Mouse (Mus musculus) cortical plate, adult 2 months (tissue): ENCODE measurements around the gene Fam129b. TPM values are rescaled to one million over a fixed set of nuclear protein-coding genes. Genes with fewer than 3 reads are reported as not detected.
A peak's percentile ranks its signal among the peaks of the same experiment; 100 is the strongest.
"Not testable (repeated sequence)": the region's sequence is repeated elsewhere in the genome, so short reads cannot be mapped to it uniquely, and the experiment has no call there.

Experiments used
- H3K27ac ChIP-seq: fragments of 200-500 bp; 2 replicates; pipeline ENCODE4 v1.5.1; 2012; ENCODE audit warnings: low read length, control low read depth, inconsistent platforms; ENCODE audit not compliant: insufficient read depth
- H3K4me1 ChIP-seq: fragments of 200-500 bp; 2 replicates; pipeline ENCODE4 v1.6.1; 2011; ENCODE audit warnings: low read length; ENCODE audit not compliant: control insufficient read depth, insufficient read depth
- H3K4me3 ChIP-seq: fragments of 200-500 bp; 2 replicates; pipeline ENCODE4 v1.5.1; 2011; ENCODE audit warnings: mild to moderate bottlenecking, low read length, control low read depth; ENCODE audit not compliant: insufficient read depth
- CTCF ChIP-seq: fragments of 200-500 bp; IDR thresholded peaks from 2 replicates; pipeline ENCODE4 v1.5.1; 2011; ENCODE audit warnings: mild to moderate bottlenecking, control low read depth, low read length; ENCODE audit not compliant: insufficient read depth; ENCODE audit errors: extremely low read depth
- POLR2A ChIP-seq: fragments of 200-500 bp; IDR thresholded peaks from 2 replicates; pipeline ENCODE4 v1.6.1; 2011; ENCODE audit warnings: mild to moderate bottlenecking, low read length, control low read depth; ENCODE audit not compliant: insufficient read depth; ENCODE audit errors: extremely low read depth
- polyA plus RNA-seq: library from polyadenylated mRNA; depleted of rRNA; stranded (reverse); fragments of >200 nt; gene quantifications from 2 replicates; pipeline ENCODE4 v1.2.3, GENCODE M21; 2012

The Fam129b gene
- polyA plus RNA-seq, 1 experiment = 29.0 TPM

DNA sequence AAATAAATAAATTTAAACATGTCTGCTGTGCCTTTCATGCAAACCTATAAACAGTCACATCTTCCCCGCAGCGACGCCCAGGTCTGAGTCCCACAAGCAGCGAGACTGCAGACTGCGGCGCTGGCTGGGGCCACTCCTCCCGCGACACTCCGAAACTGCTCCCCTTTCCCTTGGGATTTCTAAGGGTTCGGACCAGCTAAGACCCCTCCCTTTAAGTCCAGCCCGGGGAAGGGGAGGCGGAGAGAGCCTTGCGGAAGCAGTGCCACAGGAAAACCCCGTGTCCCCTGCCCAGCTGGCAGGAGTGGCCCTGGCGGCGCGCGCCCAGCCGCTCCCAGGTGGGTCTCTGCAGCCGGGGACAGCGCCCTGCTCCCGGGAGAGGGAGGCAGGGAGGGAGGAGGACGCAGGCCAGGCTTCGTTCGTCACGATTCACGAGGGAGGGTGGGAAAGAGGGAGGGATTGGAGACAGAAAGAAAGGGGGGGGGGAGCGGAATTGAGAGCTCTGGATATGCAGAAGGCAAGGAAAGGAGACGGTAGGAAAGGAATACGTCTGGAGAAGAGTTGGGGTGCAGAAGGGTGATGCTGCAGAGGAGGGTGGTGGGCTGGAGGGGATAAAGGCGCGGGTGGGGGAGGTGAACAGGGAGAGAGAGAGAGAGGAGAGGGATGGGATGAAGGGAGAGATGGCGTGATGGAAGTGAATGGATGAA is 29.7 kb upstream of the Fam129b start:
- peak overlapping the region; percentile 99 for H3K27ac ChIP-seq
- TF ChIP-seq POLR2A (no peak), CTCF (no peak)
- peaks cover 6% of the 10 kb centered on the region for H3K4me1 ChIP-seq
- peak overlapping the region; percentile 98 for H3K4me3 ChIP-seq

DNA sequence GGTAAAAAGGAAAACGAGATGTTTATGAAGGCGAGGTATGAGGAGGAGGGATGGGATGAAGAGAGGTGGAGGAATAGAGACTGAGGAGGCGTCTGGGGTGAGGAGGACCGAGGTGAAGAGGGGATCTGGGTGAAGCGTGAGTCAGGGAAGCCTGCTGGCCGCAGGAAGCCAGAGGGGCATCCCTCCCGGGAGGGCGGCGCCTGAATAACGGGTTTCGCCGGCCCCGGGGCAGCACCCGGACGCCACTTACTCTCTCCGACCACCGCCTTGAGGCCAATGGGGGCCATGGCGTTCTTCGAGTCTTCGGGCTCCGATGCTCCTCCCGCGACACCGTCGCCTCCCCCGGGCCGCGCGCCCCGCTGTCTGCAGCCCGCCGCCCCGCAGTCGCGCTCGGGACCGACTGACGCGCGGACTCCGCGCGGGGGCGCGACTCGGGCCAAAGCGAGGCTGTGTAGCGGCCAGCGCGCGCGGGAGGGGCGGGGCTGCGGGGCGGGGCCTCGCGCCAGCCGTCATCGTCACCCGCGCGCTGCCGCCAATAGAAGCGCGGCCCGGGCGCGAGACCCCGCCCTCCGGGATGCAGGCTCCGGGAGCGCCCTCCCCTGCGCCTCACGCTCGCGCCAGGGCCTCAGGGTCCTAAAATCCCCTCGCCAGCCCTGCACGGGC is 29.0 kb upstream of the Fam129b start, which contains the start of gene Stxbp1:
TSS of gene Stxbp1 (minus strand) at position 441 of the 663 bp plus-strand sequence.
- TF ChIP-seq CTCF (no peak), POLR2A (peak; percentile 49; the same call in 1 of the 2 replicates)
- peak within 1 kb of the TSS; percentile 99 for H3K27ac ChIP-seq
- peaks cover 6% of the 10 kb centered on the region for H3K4me1 ChIP-seq
- H3K4me3 ChIP-seq = peak within 1 kb of the TSS; percentile 98

DNA sequence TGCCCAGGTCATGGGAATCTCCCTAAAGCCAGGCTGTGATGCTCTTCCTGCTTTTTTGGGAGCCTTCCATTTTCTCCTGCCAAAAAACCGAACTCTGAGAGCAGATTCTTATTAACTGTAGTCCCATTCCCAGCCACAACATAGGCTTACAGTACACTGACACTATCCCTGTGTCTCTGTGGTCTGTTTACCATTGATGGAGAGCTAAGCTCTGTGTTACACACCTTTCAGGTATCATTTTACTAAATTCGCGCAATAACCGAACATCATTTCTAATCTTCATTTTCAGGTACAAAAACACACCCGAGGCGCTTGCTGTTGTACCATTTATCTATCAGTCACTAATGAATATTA is 28.5 kb upstream of the Fam129b start:
- peak overlapping the region; percentile 98 for H3K4me3 ChIP-seq

DNA sequence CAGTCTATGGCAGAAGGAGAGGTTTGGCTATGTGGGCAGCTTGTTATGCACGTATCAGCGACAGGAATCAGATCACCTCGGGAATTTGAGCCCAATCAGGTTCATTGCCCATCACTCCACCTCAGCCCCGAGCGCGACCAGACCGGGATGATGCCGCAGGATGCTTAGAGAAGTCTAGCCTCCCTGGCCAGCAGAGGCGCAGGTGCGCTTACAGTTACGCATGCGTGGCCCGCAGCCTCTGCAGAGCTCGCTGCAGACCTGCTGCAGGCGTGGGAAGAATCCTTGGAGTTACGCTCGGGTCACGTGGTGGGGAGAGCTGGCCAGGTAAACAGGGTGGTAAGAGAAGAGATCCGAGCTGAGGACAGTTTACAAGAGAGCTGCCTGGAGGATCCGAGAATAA is 23.8 kb upstream of the Fam129b start:
- 0 out of 2 replicates have a peak overlapping the region, but pooled peaks have one; percentile 0 for H3K4me3 ChIP-seq
- no peak; the same call in none of the 2 replicates for TF ChIP-seq CTCF
- peak; percentile 47; the same call in 1 of the 2 replicates for TF ChIP-seq POLR2A
- no peak overlapping the region for H3K27ac ChIP-seq
- H3K4me1 ChIP-seq = no peaks in the 10 kb centered on the region

More for the DNA sequence above, 28.5 kb upstream of the Fam129b start:
- H3K27ac ChIP-seq = no peak overlapping the region; the same call in 1 of the 2 replicates
- TF ChIP-seq CTCF (no peak), POLR2A (no peak; the same call in 1 of the 2 replicates)
- peaks cover 6% of the 10 kb centered on the region for H3K4me1 ChIP-seq

DNA sequence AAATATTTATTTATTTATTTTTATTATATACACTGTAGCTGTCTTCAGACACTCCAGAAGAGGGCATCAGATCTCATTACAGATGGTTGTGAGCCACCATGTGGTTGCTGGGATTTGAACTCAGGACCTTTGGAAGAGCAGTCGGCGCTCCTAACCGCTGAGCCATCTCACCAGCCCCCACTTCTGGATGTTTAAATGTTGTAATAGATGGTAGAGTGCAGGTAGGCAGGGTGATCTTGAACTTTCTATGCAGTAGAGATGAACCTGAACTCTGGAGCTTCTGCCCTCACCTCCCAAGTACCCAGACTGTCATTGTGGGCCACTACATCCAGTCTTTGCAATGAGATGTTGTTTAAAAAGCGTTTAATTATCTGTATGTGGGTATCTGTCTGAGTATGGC is 22.2 kb upstream of the Fam129b start:
- H3K4me3 ChIP-seq, H3K27ac ChIP-seq, H3K4me1 ChIP-seq: not testable (repeated sequence)

DNA sequence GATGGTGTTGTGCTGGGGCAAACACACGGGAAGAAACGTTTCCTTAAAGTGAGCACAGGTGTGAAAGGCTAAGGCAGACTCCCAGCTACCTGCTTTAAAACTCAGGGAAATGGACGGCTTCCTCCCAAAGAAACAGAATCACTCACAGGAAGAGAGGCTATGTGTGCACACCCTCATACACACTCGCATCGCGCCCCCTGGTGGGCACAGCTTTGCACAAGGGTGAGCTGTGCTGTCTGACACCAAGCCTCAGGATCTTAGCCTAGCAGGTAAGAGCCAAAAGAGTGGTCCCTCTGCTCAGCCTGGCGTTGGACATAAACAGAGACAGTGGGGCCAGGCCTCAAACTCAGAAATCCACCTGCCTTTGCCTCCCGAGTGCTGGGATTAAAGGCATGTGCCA is 21.7 kb upstream of the Fam129b start:
- TF ChIP-seq POLR2A (no peak), CTCF (peak; percentile 91)
- Histone ChIP-seq H3K4me3 (no peak overlapping the region), H3K27ac (no peak overlapping the region), H3K4me1 (no peaks in the 10 kb centered on the region)

DNA sequence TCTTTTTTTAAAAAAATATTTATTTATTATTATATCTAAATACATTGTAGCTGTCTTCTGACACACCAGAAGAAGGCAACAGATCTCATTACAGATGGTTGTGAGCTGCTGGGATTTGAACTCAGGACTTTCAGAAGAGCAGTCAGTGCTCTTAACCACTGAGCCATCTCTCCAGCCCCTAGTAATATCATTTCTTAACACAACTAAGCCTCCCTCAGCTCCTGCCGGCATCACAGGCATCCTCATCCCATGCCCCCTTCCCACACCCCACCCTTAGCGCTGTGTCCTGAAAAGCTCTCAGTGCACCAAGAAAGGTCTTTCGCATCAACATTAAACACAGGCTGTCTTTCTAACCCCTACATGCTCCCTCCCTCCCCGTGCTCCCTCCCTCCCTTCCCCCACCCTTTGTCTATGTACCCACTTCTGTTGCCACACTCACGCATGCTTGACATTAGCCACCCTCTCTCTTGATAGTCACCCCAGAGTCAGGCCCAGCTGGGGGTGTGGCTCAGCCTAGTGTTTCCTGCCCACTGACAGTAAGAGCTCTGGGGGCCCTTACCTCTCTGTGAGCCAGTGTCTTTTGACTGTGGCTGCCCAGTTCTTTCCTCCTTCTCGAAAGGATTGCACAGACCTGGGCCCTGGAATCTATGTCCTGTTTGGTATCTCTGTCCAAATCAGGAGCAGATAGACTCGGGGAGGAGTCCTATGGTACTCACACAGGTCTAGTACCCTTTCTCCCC is 20.7 kb upstream of the Fam129b start:
- TF ChIP-seq POLR2A = no peak
- no peak for TF ChIP-seq CTCF
- no peaks in the 10 kb centered on the region for H3K4me1 ChIP-seq
- no peak overlapping the region for H3K27ac ChIP-seq
- no peak overlapping the region for H3K4me3 ChIP-seq

DNA sequence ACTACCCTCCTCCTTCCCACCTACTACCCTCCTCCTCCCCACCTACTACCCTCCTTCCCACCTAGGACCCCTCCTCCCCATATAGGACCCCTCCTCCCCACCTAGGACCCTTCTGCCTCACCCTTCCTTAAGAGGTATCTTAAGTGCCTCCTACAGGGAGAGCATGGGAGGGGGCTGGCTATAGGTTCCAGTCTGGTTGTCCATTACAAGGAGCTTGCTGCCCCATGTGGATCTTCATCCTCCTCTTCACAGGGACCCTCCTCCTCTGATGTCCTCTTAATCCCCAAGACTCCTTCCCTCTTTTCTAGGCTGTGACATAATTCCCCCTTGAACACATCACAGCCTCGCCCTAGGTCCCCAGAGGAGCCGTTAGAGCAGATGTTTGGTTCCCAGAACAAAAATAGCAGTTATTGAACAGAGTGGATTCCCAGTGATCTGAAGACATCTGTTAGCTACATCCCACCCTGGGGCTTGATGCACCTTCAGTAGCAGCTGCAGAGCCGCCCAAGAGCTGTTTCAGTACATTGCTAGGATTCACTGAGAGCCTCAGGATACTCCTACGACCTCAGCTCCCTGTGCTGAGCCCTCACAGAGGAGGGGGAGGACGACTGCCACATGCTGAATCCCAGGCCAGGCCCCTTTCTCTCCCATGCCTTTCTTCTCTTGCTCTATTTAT is 20.0 kb upstream of the Fam129b start:
- Histone ChIP-seq H3K4me1 (no peaks in the 10 kb centered on the region), H3K27ac (no peak overlapping the region), H3K4me3 (no peak overlapping the region)
- no peak for TF ChIP-seq CTCF
- TF ChIP-seq POLR2A = no peak

DNA sequence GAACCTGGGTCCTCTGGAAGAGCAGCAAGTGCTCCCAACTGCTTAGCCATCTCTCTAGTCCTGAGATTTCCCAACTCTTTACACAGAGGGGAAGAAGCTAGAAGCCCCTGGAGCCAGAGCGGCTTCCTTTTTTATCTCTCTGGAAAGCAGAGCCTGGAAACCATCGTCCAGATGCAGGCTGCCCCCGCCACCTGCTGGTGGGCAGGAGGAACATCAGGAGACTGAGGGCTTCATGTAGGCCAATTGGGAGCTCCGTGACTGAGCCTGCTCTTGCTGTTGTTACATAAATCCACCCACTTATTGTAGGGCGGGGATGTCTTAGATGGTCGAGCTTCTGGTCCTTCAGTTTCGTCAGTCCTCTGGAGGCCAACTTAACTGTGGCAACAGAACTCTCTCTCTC is 18.3 kb upstream of the Fam129b start:
- H3K4me3 ChIP-seq = no peak overlapping the region
- TF ChIP-seq POLR2A = no peak
- peak; percentile 87 for TF ChIP-seq CTCF
- no peaks in the 10 kb centered on the region for H3K4me1 ChIP-seq
- no peak overlapping the region for H3K27ac ChIP-seq
